Mouse (Mus musculus): Measurements from ENCODE around the gene Phospho1.

DNA sequence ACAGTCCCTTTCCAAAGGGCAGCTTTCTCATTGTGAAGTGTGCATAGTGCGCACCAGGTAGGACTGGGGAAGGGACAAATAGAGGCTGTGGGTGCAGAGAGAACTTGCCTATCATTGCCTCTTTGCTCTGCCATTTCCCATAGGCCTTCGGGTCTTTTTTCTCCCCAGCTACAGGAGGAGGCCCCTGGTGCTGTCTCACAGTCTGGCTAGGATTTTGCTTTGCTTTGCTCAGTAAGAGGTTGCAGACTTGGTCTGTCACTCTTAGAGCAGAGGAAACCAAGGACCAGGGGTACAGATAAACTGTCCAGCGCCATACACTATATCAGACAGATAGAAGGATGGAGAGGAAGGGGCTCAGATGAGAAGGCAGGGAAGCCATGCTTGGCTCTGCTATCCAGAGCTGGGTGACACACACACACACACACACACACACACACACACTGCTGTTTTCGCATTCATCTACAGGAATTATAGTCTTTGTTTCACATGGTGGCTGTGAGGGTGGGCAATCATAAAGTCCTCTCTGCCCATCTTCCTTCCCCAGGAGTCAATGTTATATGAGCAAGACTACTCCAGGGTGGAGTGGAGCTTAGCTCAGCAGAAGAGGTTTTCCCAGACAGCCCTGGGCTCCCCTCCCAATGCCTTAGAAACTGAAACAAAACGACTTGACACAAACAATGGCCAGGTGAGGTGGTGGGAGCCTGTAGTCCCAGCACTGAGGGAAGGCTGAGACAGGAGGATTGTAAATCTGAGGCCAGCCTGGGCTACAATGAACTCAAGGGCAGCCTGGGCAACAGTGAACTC lies 16.6 kb downstream of the Phospho1 start:
- TF ChIP-seq POLR2A (IDR thresholded peaks at IDR 0.05; ENCODE audit: insufficient read depth, low read depth, low read length): no peak
- TF ChIP-seq CTCF (IDR thresholded peaks at IDR 0.05; ENCODE audit: insufficient read depth, low read depth, low read length): no peak

Measured in olfactory bulb, adult 2 months (tissue).